Mouse (Mus musculus): ENCODE data around the gene Rrp36. TPM values are rescaled to one million over a fixed set of nuclear protein-coding genes. Genes with fewer than 3 reads are reported as not detected.

Gene Rrp36
- polyA plus RNA-seq, 1 experiment from 2014 or later = 64.9 TPM

GRCm38 (mm10) chr17:46644916-46645475 is 29.2 kb downstream of the Rrp36 start:
- Histone ChIP-seq H3K4me3 (replicated peaks) (peak overlapping the region; percentile 97), H3K27me3 (no peaks in the 10 kb centered on the region), H3K4me2 (replicated peaks) (peak overlapping the region; percentile 90), H3K36me3 (peaks cover 36% of the 10 kb centered on the region), H3K9me3 (replicated peaks) (no peaks in the 10 kb centered on the region), H3K27ac (replicated peaks) (peak overlapping the region; percentile 63), H3K9ac (peak overlapping the region; percentile 72), H3K4me1 (peaks cover 29% of the 10 kb centered on the region)
- 8% methylated on average over 11 of the region's 11 CpGs for WGBS
- no peak for ATAC-seq (ENCODE audit: insufficient number of reproducible peaks, low FRiP score, low TSS enrichment, low read depth)

- no peak for ATAC-seq (ENCODE audit: insufficient number of reproducible peaks, low FRiP score, low TSS enrichment, low read depth)
- peak overlapping the region; percentile 97 for H3K4me3 ChIP-seq (replicated peaks)
- H3K27ac ChIP-seq (replicated peaks) = no peak overlapping the region
- peak overlapping the region; percentile 90; the same call in 1 of the 2 replicates for H3K4me2 ChIP-seq (replicated peaks)
- no peak overlapping the region for H3K9ac ChIP-seq
- H3K9me3 ChIP-seq (replicated peaks) = no peaks in the 10 kb centered on the region
- 89% methylated on average over 12 of the region's 12 CpGs for WGBS
- H3K4me1 ChIP-seq = peaks cover 22% of the 10 kb centered on the region
- H3K36me3 ChIP-seq = peaks cover 43% of the 10 kb centered on the region
- no peaks in the 10 kb centered on the region for H3K27me3 ChIP-seq
Observed at GRCm38 (mm10) chr17:46644152-46644805, 29.9 kb downstream of the Rrp36 start.

GRCm38 (mm10) chr17:46642060-46642459 is 32.1 kb downstream of the Rrp36 start:
- no peaks in the 10 kb centered on the region for H3K9me3 ChIP-seq (replicated peaks)
- ATAC-seq (ENCODE audit: insufficient number of reproducible peaks, low FRiP score, low TSS enrichment, low read depth) = no peak
- H3K27me3 ChIP-seq = no peaks in the 10 kb centered on the region
- H3K36me3 ChIP-seq = peaks cover 36% of the 10 kb centered on the region
- peaks cover 24% of the 10 kb centered on the region for H3K4me1 ChIP-seq
- 88% methylated on average over 17 of the region's 17 CpGs for WGBS
- no peak overlapping the region for H3K9ac ChIP-seq
- H3K4me2 ChIP-seq (replicated peaks) = no peak overlapping the region
- no peak overlapping the region for H3K27ac ChIP-seq (replicated peaks)
- H3K4me3 ChIP-seq (replicated peaks) = no peak overlapping the region

GRCm38 (mm10) chr17:46639929-46640328 is 34.2 kb downstream of the Rrp36 start:
- Histone ChIP-seq H3K27ac (replicated peaks) (no peak overlapping the region), H3K4me2 (replicated peaks) (no peak overlapping the region), H3K4me1 (peaks cover 18% of the 10 kb centered on the region), H3K9ac (no peak overlapping the region), H3K36me3 (peaks cover 45% of the 10 kb centered on the region), H3K27me3 (no peaks in the 10 kb centered on the region), H3K9me3 (replicated peaks) (no peaks in the 10 kb centered on the region), H3K4me3 (replicated peaks) (no peak overlapping the region)
- ATAC-seq (ENCODE audit: insufficient number of reproducible peaks, low FRiP score, low TSS enrichment, low read depth) = no peak
- WGBS = 86% methylated on average over 9 of the region's 9 CpGs

- peak overlapping the region; percentile 44 for H3K4me2 ChIP-seq (replicated peaks)
- H3K4me3 ChIP-seq (replicated peaks) = peak overlapping the region; percentile 16; the same call in 1 of the 2 replicates
- ATAC-seq (ENCODE audit: insufficient number of reproducible peaks, low FRiP score, low TSS enrichment, low read depth) = no peak
- H3K4me1 ChIP-seq = peaks cover 9% of the 10 kb centered on the region
- 19% methylated on average over 15 of the region's 15 CpGs for WGBS
- no peak overlapping the region for H3K9ac ChIP-seq
- H3K36me3 ChIP-seq = peaks cover 53% of the 10 kb centered on the region
- 0 out of 2 replicates have a peak overlapping the region, but pooled peaks have one; percentile 28 for H3K27ac ChIP-seq (replicated peaks)
- no peaks in the 10 kb centered on the region for H3K27me3 ChIP-seq
- H3K9me3 ChIP-seq (replicated peaks) = no peaks in the 10 kb centered on the region
Observed at GRCm38 (mm10) chr17:46636831-46637523, 37.2 kb downstream of the Rrp36 start.

DNA sequence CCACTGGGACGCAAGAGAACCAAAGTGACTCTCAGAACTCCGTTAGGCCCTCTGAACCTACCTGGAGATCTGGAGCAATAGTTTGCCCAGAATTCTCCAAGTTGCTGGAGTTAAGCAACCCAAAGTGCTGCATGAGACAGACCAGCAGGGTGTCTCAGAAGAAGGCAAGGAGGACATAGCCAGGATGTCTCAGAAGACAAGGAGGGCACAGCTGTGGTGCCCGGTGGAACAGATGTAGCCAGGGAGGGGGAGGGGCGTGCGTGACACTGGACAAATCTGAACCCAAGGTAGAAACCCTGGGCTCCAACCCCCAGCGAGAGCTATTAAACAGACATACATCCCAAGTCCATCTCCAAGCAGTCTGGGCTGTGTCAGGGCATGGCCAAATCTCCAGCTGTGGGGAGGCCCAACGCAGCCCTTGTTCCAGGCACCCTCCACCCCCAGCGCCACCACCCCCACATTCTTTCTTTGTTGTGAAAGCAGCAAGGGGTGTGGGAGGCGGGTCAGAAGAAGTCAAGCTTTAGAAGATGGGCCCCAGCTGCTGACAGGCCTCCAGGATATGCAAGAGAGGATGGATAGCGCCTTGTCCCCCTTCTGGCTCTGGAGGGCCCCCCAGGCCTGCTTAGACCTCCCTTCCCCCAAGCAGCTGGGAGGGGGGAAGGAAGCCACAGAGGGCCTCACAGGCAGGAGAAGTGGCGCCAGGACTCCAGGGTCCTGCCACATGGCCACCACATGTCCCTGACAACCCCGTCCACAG is 44.3 kb downstream of the Rrp36 start:
- Histone ChIP-seq H3K4me2 (replicated peaks) (peak overlapping the region; percentile 62), H3K9ac (no peak overlapping the region), H3K4me3 (replicated peaks) (peak overlapping the region; percentile 72), H3K36me3 (peaks cover 17% of the 10 kb centered on the region), H3K4me1 (peaks cover 54% of the 10 kb centered on the region), H3K9me3 (replicated peaks) (no peaks in the 10 kb centered on the region), H3K27me3 (no peaks in the 10 kb centered on the region), H3K27ac (replicated peaks) (peak overlapping the region; percentile 95)
- WGBS = 8% methylated on average over 12 of the region's 12 CpGs
- ATAC-seq (ENCODE audit: insufficient number of reproducible peaks, low FRiP score, low TSS enrichment, low read depth) = peak; percentile 78

GRCm38 (mm10) chr17:46628791-46629684 is 45.1 kb downstream of the Rrp36 start, which contains the start of gene Ptk7:
Gene Ptk7, minus strand, starts transcription at chr17:46629504.
- ATAC-seq (ENCODE audit: insufficient number of reproducible peaks, low FRiP score, low TSS enrichment, low read depth) = peak; percentile 76
- peaks cover 61% of the 10 kb centered on the region for H3K4me1 ChIP-seq

DNA sequence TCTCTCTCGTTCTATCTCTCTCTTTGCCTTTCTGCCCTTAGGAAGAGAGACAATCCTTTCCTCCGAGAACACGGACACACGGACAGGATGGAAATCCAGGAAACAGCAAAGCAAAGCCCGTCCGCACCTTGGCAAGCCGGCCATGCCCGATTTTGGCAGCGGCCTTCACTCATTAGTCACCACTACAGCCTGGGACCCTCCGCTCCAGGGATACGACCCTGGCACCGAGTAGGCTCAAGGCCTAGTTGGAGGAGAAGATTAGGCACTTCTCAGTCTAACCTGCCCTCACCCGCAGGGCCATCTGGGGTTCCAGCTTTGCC is 45.7 kb downstream of the Rrp36 start:
- Histone ChIP-seq H3K36me3 (peaks cover 17% of the 10 kb centered on the region), H3K9me3 (replicated peaks) (no peaks in the 10 kb centered on the region), H3K27ac (replicated peaks) (peak overlapping the region; percentile 95), H3K4me3 (replicated peaks) (peak overlapping the region; percentile 72), H3K27me3 (no peaks in the 10 kb centered on the region), H3K4me1 (peaks cover 67% of the 10 kb centered on the region), H3K9ac (peak overlapping the region; percentile 99), H3K4me2 (replicated peaks) (peak overlapping the region; percentile 62)
- under 1% methylated on average over 13 of the region's 13 CpGs for WGBS
- no peak for ATAC-seq (ENCODE audit: insufficient number of reproducible peaks, low FRiP score, low TSS enrichment, low read depth)

More at GRCm38 (mm10) chr17:46628791-46629684, 45.1 kb downstream of the Rrp36 start, which contains the start of gene Ptk7:
- H3K4me2 ChIP-seq (replicated peaks) = peak within 1 kb of the TSS; percentile 62
- peak within 1 kb of the TSS; percentile 72 for H3K4me3 ChIP-seq (replicated peaks)
- no peaks in the 10 kb centered on the region for H3K27me3 ChIP-seq
- under 1% methylated on average over 75 of the region's 90 CpGs for WGBS
- H3K9me3 ChIP-seq (replicated peaks) = no peaks in the 10 kb centered on the region
- H3K27ac ChIP-seq (replicated peaks) = peak within 1 kb of the TSS; percentile 95
- H3K36me3 ChIP-seq = peaks cover 17% of the 10 kb centered on the region
- peak within 1 kb of the TSS; percentile 99 for H3K9ac ChIP-seq

GRCm38 (mm10) chr17:46627409-46627808 is 46.7 kb downstream of the Rrp36 start:
- peaks cover 8% of the 10 kb centered on the region; the same call in 1 of the 2 replicates for H3K36me3 ChIP-seq
- peak overlapping the region; percentile 72 for H3K4me3 ChIP-seq (replicated peaks)
- peak overlapping the region; percentile 62 for H3K4me2 ChIP-seq (replicated peaks)
- WGBS = 23% methylated on average over 6 of the region's 6 CpGs
- no peaks in the 10 kb centered on the region for H3K27me3 ChIP-seq
- ATAC-seq (ENCODE audit: insufficient number of reproducible peaks, low FRiP score, low TSS enrichment, low read depth) = no peak
- no peak overlapping the region; the same call in 1 of the 2 replicates for H3K9ac ChIP-seq
- no peaks in the 10 kb centered on the region for H3K9me3 ChIP-seq (replicated peaks)
- peak overlapping the region; percentile 95 for H3K27ac ChIP-seq (replicated peaks)
- peaks cover 77% of the 10 kb centered on the region for H3K4me1 ChIP-seq

DNA sequence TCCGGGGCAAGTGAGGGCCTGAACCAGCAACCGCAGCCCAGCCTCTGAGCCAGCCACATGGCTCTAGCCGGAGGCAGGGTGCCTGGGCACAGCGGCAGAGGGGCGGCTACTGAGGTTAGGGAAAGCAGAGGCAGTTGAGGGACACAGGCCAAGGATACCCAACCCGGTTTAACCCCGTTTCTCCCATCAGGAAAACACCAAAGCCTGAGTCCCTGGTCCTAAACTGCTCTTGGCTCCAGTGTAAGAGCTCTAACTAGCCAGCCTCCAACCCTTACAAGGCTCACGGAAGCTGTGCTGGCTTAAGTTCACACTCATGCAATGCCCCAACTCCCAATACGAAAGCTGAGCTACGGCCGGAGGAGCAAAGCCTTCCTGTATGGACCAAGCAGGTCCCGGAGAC is 49.6 kb downstream of the Rrp36 start:
- Histone ChIP-seq H3K36me3 (no peaks in the 10 kb centered on the region), H3K4me3 (replicated peaks) (peak overlapping the region; percentile 32), H3K27ac (replicated peaks) (peak overlapping the region; percentile 91), H3K9ac (peak overlapping the region; percentile 35), H3K4me2 (replicated peaks) (peak overlapping the region; percentile 49), H3K27me3 (no peaks in the 10 kb centered on the region), H3K9me3 (replicated peaks) (no peaks in the 10 kb centered on the region), H3K4me1 (peaks cover 82% of the 10 kb centered on the region)
- WGBS = 40% methylated on average over 12 of the region's 12 CpGs
- 0 out of 2 replicates have a peak, but pooled peaks have one; percentile 13 for ATAC-seq (ENCODE audit: insufficient number of reproducible peaks, low FRiP score, low TSS enrichment, low read depth)
